Mouse (Mus musculus): ENCODE results near the gene Smc3. TPM values are rescaled to one million over a fixed set of nuclear protein-coding genes. Genes with fewer than 3 reads are reported as not detected.

Gene Smc3
- 80.6 and 82.5 TPM in 2 replicates for polyA plus RNA-seq (2014; fragmentation: Nextera tagmentation; extraction: Ambion mirVana)

DNA sequence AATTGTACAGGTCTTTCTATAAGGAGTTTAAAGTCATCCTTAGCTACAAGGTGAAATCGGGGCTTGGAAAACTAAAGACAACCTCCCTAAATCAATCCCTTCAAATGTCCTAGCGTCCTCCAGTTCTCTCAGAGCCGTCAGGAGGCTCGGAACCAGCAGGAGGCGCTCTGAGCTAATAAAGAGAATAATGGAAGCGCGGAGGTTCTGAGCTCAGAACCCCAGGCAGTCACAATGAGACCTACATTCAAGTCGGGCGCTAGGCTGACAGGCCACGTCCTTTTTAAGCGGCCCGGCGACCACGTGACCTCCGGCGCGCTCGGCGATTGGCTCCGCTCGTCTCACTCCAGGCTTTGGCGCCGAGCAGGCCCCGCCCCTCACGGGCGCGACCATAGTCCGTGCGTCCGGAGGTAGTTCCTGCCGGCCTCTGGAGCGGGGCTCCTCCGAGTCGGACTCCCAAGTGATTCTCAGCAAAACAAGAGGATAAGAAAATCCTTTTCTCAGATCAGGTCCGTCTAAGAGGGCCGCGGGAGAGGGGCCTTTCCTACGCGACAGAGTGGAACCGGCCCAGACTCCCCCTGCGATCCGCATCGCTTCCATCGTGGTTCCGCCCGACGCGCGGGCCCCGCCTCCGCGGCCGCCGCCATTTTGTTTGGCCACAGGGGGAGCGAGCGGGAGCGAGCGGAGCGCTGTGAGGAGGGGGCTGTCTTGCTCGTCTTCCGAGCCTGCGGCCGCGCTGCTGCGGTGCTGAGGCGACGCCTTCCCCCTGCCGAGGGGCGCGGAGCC is at the start of gene Smc3:
TSS of gene Smc3 (plus strand) at position 642 of the 783 bp plus-strand sequence.
- H3K36me3 ChIP-seq (ENCODE audit: control insufficient read depth, insufficient read depth, low read length), result peaks cover 6% of the 10 kb centered on the region
- peak within 1 kb of the TSS; percentile 99 for H3K9ac ChIP-seq (ENCODE audit: low read depth, low read length)
- ATAC-seq (replicated peaks; ENCODE audit: low FRiP score) (peak; percentile 95), DNase-seq (ENCODE audit: low spot score) (peak; percentile 97)
- no peaks in the 10 kb centered on the region for H3K27me3 ChIP-seq (replicated peaks; ENCODE audit: control insufficient read depth, insufficient read depth, low read length)
- peak within 1 kb of the TSS; percentile 99 for H3K4me3 ChIP-seq (ENCODE audit: low read depth, low read length)
- under 1% methylated on average over 70 of the region's 70 CpGs for WGBS
- no peaks in the 10 kb centered on the region for H3K9me3 ChIP-seq (ENCODE audit: control insufficient read depth, low read length)
- H3K4me1 ChIP-seq (replicated peaks; ENCODE audit: control insufficient read depth, insufficient read depth, low read length), result peaks cover 15% of the 10 kb centered on the region
- H3K4me2 ChIP-seq, result peak within 1 kb of the TSS; percentile 95
- H3K27ac ChIP-seq (ENCODE audit: low read depth, low read length), result peak within 1 kb of the TSS; percentile 94

DNA sequence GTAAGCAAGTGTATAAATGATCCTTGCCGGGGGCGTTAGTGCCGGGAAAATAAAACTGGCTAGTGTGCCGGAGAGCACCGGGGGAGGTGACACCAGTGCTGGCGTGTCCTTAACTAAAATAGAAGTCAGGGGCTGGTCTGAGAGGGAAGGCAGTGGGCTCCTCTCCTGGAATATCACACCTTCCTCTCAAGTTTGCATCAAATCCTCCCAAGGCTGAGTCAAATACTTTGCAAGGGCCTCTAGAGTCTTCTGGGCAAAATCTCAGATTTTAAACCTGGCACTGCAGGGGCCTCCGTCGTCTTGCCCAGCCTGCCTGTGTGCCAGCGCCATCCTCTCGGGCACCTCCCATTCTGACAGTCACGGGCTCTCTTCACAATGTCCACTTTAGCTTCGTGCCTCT is 49.2 kb upstream of the Smc3 start:
- Histone ChIP-seq H3K27me3 (replicated peaks; ENCODE audit: control insufficient read depth, insufficient read depth, low read length) (no peaks in the 10 kb centered on the region), H3K4me1 (replicated peaks; ENCODE audit: control insufficient read depth, insufficient read depth, low read length) (peaks cover 32% of the 10 kb centered on the region), H3K9ac (ENCODE audit: low read depth, low read length) (no peak overlapping the region), H3K27ac (ENCODE audit: low read depth, low read length) (no peak overlapping the region), H3K4me2 (no peak overlapping the region), H3K36me3 (ENCODE audit: control insufficient read depth, insufficient read depth, low read length) (no peaks in the 10 kb centered on the region), H3K4me3 (ENCODE audit: low read depth, low read length) (no peak overlapping the region), H3K9me3 (ENCODE audit: control insufficient read depth, low read length) (no peaks in the 10 kb centered on the region)
- 80% methylated on average over 12 of the region's 12 CpGs for WGBS
- no peak for ATAC-seq (replicated peaks; ENCODE audit: low FRiP score)
- DNase-seq (ENCODE audit: low spot score), result no peak

DNA sequence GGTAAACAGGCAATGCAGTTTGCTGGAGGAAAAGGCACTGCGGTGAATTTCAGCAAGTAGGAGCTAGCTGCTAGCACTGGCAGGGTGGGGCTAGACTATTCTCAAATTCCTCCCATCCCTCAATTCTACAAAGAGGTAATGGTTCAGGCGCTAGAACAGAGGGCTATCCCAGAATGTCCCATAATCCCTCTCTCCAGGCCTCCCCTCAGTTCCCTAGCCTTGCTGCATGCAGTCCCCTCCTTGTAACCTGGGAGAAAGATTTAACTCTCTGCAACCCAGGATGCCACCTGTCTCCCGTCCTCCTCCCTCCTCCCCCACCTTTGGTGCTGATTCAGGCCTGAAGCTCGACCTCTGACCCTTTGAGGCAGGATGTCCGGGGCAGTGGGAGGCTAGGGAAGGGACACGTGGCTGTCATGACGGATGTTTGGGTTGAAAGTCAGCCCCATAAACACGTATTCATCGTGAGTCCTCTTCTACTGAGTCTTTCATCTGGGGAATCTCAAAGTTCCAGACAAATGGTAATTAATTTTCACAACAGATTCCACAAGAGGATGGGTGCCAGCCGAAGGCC is 47.9 kb upstream of the Smc3 start:
- WGBS, result 37% methylated on average over 10 of the region's 10 CpGs
- DNase-seq (ENCODE audit: low spot score) (no peak), ATAC-seq (replicated peaks; ENCODE audit: low FRiP score) (no peak)
- Histone ChIP-seq H3K9ac (ENCODE audit: low read depth, low read length) (no peak overlapping the region), H3K36me3 (ENCODE audit: control insufficient read depth, insufficient read depth, low read length) (no peaks in the 10 kb centered on the region), H3K27ac (ENCODE audit: low read depth, low read length) (peak overlapping the region; percentile 52), H3K9me3 (ENCODE audit: control insufficient read depth, low read length) (no peaks in the 10 kb centered on the region), H3K4me3 (ENCODE audit: low read depth, low read length) (no peak overlapping the region), H3K4me2 (no peak overlapping the region), H3K4me1 (replicated peaks; ENCODE audit: control insufficient read depth, insufficient read depth, low read length) (peaks cover 40% of the 10 kb centered on the region), H3K27me3 (replicated peaks; ENCODE audit: control insufficient read depth, insufficient read depth, low read length) (no peaks in the 10 kb centered on the region)

GRCm38 (mm10) chr19:53552795-53553194 is 47.4 kb upstream of the Smc3 start:
- Histone ChIP-seq H3K4me2 (no peak overlapping the region), H3K4me3 (ENCODE audit: low read depth, low read length) (no peak overlapping the region), H3K36me3 (ENCODE audit: control insufficient read depth, insufficient read depth, low read length) (no peaks in the 10 kb centered on the region), H3K9ac (ENCODE audit: low read depth, low read length) (no peak overlapping the region), H3K9me3 (ENCODE audit: control insufficient read depth, low read length) (no peaks in the 10 kb centered on the region), H3K4me1 (replicated peaks; ENCODE audit: control insufficient read depth, insufficient read depth, low read length) (peaks cover 37% of the 10 kb centered on the region), H3K27ac (ENCODE audit: low read depth, low read length) (peak overlapping the region; percentile 52), H3K27me3 (replicated peaks; ENCODE audit: control insufficient read depth, insufficient read depth, low read length) (no peaks in the 10 kb centered on the region)
- 48% methylated on average over 6 of the region's 6 CpGs for whole genome bisulfite sequencing
- ATAC-seq (replicated peaks; ENCODE audit: low FRiP score) (no peak), DNase-seq (ENCODE audit: low spot score) (no peak)

GRCm38 (mm10) chr19:53554402-53554801 is 45.8 kb upstream of the Smc3 start:
- no peak overlapping the region for H3K4me2 ChIP-seq
- no peaks in the 10 kb centered on the region for H3K9me3 ChIP-seq (ENCODE audit: control insufficient read depth, low read length)
- no peak for DNase-seq (ENCODE audit: low spot score)
- H3K36me3 ChIP-seq (ENCODE audit: control insufficient read depth, insufficient read depth, low read length), result no peaks in the 10 kb centered on the region
- no peak overlapping the region for H3K4me3 ChIP-seq (ENCODE audit: low read depth, low read length)
- no peaks in the 10 kb centered on the region for H3K27me3 ChIP-seq (replicated peaks; ENCODE audit: control insufficient read depth, insufficient read depth, low read length)
- H3K4me1 ChIP-seq (replicated peaks; ENCODE audit: control insufficient read depth, insufficient read depth, low read length), result peaks cover 30% of the 10 kb centered on the region
- H3K9ac ChIP-seq (ENCODE audit: low read depth, low read length), result no peak overlapping the region
- no peak for ATAC-seq (replicated peaks; ENCODE audit: low FRiP score)
- H3K27ac ChIP-seq (ENCODE audit: low read depth, low read length), result no peak overlapping the region
- WGBS, result 70% methylated on average over 11 of the region's 11 CpGs

DNA sequence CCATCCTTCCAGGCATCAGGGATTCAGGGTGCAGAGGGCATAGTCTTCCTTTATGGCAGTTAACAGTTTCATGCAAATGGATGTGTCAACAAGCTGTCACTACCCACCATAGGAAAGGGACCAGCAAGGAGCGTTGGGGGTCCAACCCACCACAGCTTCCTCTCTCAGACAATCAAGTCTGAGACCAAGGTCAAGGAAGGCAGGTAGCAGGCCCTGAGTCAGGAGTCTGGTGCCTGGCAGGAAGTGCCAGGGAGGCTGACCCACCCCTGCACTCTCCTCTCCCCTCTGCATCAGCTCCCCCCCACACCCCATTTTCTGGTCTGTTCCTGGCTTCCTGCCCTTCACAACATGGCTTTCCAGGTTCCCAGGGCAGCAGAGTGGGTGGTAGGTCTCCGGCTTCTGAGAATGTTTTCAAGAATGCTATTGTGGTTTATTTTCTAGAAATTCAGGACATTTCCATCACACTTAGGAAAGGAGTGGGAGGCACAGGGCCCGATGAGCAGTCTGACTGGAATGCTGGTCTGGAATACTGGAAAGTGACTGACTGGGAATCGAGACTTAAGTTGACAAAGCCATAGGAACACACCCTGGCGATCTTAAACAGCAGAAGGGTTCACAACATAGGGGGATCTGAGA is 45.1 kb upstream of the Smc3 start:
- Histone ChIP-seq H3K4me3 (ENCODE audit: low read depth, low read length) (no peak overlapping the region), H3K27me3 (replicated peaks; ENCODE audit: control insufficient read depth, insufficient read depth, low read length) (no peaks in the 10 kb centered on the region), H3K4me1 (replicated peaks; ENCODE audit: control insufficient read depth, insufficient read depth, low read length) (peaks cover 30% of the 10 kb centered on the region), H3K4me2 (no peak overlapping the region), H3K27ac (ENCODE audit: low read depth, low read length) (no peak overlapping the region), H3K9me3 (ENCODE audit: control insufficient read depth, low read length) (no peaks in the 10 kb centered on the region), H3K36me3 (ENCODE audit: control insufficient read depth, insufficient read depth, low read length) (no peaks in the 10 kb centered on the region), H3K9ac (ENCODE audit: low read depth, low read length) (no peak overlapping the region)
- WGBS, result 68% methylated on average over 5 of the region's 5 CpGs
- ATAC-seq (replicated peaks; ENCODE audit: low FRiP score) (no peak), DNase-seq (ENCODE audit: low spot score) (no peak)

GRCm38 (mm10) chr19:53556841-53557240 is 43.4 kb upstream of the Smc3 start:
- H3K9me3 ChIP-seq (ENCODE audit: control insufficient read depth, low read length), result no peaks in the 10 kb centered on the region
- H3K4me2 ChIP-seq, result peak overlapping the region; percentile 40
- ATAC-seq (replicated peaks; ENCODE audit: low FRiP score), result no peak

DNA sequence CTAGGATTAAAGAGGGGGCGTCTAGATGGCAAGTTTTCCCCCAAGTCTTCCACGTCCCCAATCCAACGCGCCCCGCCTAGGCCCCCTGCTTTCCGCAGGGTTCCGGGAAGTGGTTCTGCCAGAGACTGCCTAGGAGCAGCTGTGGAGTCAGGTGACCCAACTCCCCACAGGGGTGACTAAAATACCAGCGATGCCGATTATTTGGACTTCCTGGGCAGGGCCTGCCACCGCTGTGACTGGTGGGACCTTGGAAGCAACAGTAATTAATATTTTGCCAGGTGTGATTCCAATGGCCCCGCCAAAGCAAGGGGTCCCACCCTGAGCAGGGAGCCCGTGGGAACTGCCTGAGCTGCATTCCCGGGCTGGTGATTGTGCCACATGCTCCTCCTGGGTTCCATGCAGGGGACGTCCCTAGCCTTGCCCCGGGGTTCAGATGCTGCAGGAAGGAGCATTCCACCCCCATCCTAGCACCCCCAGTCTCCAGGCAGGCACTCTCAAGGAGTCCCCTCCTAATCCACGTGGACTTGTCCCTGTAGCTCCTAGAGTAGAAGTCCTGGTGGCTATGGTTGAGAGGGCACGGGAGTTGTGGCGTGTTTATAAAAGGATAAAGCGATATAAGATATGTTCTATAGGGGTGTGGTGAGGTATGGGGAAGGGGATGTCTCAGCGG is 42.8 kb upstream of the Smc3 start:
- H3K4me2 ChIP-seq, result peak overlapping the region; percentile 40
- DNase-seq (ENCODE audit: low spot score), result no peak
- no peak overlapping the region for H3K4me3 ChIP-seq (ENCODE audit: low read depth, low read length)
- H3K4me1 ChIP-seq (replicated peaks; ENCODE audit: control insufficient read depth, insufficient read depth, low read length), result peaks cover 28% of the 10 kb centered on the region
- ATAC-seq (replicated peaks; ENCODE audit: low FRiP score), result no peak
- H3K36me3 ChIP-seq (ENCODE audit: control insufficient read depth, insufficient read depth, low read length), result no peaks in the 10 kb centered on the region
- H3K9me3 ChIP-seq (ENCODE audit: control insufficient read depth, low read length), result no peaks in the 10 kb centered on the region
- 36% methylated on average over 20 of the region's 20 CpGs for WGBS
- no peaks in the 10 kb centered on the region for H3K27me3 ChIP-seq (replicated peaks; ENCODE audit: control insufficient read depth, insufficient read depth, low read length)
- no peak overlapping the region for H3K27ac ChIP-seq (ENCODE audit: low read depth, low read length)
- no peak overlapping the region for H3K9ac ChIP-seq (ENCODE audit: low read depth, low read length)

More at GRCm38 (mm10) chr19:53556841-53557240, 43.4 kb upstream of the Smc3 start:
- WGBS, result 38% methylated on average over 6 of the region's 6 CpGs
- Histone ChIP-seq H3K4me3 (ENCODE audit: low read depth, low read length) (no peak overlapping the region), H3K27me3 (replicated peaks; ENCODE audit: control insufficient read depth, insufficient read depth, low read length) (no peaks in the 10 kb centered on the region), H3K27ac (ENCODE audit: low read depth, low read length) (no peak overlapping the region), H3K36me3 (ENCODE audit: control insufficient read depth, insufficient read depth, low read length) (no peaks in the 10 kb centered on the region), H3K9ac (ENCODE audit: low read depth, low read length) (no peak overlapping the region), H3K4me1 (replicated peaks; ENCODE audit: control insufficient read depth, insufficient read depth, low read length) (peaks cover 30% of the 10 kb centered on the region)
- no peak for DNase-seq (ENCODE audit: low spot score)

Measured in liver, embryonic 11.5 days (tissue).